Mouse (Mus musculus) cerebellum, postnatal 36 days (tissue): Measurements from ENCODE around the gene March1.
A peak's percentile ranks its signal among the peaks of the same experiment; 100 is the strongest.

ENCODE experiments used
- DNase-seq, 2 experiments: peaks; one replicate each; pipeline ENCODE4 v3.0.0; 2021 to 2022; ENCODE audit warnings: mixed read lengths in 2 of 2

The March1 gene

DNA sequence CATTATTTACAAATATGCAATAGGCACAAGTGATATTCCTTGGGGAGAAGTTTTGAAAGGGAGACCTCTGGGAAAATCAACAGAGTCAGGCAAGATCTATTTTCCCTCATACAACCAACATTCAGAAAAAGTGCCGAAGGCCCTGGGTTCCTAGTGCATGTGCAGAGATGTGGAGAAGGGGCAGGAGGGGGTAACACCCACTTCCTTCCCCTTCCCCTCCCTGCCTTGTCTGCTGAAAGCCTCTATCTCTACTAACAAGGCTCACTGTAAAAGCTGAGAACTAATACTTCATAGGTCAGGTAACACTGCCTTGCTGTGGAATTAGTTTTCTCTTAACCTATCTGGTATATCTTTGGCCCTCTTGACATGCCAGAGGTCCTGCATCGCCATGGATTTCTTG is 812.9 kb downstream of the March1 start:
- no peak for DNase-seq

DNA sequence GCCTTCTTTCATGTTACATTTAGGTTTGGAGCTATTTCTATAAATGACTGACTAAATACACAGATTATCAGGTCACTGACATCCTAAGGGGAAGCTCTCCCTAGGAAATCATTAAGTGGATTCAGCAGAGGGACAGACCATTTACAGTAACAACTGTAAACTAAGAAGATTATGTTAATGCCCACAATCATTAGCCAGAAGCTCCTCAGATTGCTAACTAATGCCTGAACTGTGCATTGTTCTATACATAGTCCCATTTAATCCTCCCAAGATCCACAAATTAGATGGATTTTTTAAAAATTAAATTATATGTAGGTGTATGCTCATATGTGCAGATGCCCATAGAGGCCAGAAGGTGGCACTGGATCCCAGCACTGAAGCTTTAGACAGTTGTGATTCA is 815.9 kb downstream of the March1 start:
- no peak for DNase-seq

DNA sequence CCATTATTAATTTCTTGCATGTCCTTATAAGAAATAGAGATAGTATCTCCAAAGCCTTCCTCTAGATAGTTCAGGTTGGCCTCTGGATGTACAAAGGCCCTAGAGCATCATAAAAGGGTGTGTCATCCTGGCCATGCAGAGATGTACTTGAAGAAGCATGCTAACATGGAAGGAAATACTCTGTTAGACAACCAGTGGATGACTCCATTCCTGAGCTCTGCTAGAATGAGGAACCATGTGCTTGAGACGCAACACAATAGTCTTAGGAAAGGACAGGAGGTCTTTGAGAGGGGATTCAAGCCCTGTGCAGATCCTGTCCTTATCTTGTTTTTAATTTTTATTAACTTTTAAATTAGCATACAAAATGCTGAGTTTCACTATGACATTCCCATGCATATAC is 819.1 kb downstream of the March1 start:
- no peak for DNase-seq

DNA sequence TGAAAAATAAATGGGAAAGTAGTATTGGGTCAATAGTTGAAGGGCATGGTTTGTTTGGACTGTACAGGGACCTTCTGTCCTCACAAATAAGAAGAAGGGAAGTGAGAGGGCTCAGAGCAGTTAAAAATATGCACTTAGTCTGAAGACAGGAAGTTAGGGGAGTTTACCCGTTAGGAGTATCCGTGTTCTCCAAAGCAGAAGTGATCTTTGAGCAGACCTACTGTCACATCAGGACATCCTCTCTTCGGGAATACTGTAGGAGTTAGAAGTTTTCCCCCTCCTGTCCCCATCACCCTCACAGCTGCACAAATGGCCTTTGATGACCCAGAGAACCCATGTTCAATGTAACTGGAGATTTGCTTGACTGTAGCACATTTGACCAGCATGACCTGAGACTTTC is 820.2 kb downstream of the March1 start:
- DNase-seq, result no peak

DNA sequence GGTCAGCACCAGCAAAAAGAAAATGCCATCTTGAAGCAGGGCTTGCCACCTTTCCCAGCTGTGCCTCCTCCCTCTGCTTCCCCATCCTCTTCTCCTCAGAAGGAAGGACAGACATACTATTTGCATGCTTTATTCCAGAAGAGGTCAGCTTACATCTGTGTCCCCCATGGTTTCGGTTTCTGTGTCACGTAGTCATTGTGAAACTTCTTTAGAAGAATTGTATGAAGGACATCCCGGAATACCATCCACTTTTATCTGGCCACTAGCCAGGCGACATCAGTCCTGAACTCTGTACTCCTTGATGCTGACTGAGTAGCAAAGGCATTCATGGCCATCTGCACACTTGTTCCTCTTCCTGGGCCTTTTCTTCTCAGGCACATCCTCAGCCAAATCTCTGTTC is 820.8 kb downstream of the March1 start:
- no peak for DNase-seq

DNA sequence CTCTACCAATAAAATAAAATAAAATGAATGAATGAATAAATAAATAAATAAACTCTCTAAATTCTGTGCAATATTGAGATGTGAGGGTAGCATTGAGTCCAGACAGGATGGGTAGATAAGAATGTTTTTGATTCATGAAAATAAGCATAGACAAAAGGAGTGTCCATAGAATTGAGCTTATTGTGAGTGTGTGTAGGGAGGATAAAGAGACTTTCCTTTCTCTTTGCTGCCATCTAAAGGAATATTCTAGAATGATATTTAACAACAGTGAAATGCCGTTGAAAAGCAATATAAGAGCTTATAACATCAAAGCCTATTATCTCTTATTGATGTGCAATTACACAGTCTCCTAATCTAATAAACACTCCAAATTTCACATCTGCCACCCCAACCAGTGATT is 823.4 kb downstream of the March1 start:
- no peak for DNase-seq

DNA sequence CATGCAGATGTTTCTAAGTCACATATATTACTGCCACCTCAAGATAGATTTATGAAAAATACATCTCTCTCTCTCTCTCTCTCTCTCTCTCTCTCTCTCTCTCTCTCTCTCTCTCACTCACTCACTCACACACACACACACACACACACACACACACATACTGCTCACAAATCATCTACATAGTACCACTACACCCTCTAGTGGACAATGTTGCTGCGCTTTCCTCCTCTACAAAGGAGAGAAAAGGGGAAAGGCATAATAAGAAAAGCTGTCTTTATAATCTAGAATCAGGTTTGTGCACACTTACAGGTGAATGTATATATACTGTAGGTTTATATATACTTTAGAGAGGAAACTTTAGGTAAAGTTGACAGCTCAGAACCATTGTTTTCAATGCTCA is 825.1 kb downstream of the March1 start:
- no peak for DNase-seq

DNA sequence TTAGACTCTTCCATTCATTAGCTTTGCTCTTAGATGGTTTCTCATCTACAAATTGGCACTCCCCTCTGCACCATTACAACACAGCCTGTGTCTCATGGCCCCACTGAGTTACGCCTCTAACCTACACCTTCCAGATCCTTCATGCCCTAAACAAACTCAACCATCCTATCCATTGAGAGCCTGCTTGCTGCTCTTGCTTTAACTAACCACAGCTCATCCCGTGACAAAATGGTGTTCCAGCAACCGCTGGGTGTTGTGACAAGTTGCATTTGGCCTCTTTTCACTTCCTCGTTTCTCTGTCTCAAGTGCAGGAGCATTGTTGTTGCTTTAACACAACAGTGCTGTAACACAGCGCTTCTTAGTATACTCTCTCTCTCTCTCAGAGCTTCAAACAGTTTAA is 826.4 kb downstream of the March1 start:
- no peak for DNase-seq

DNA sequence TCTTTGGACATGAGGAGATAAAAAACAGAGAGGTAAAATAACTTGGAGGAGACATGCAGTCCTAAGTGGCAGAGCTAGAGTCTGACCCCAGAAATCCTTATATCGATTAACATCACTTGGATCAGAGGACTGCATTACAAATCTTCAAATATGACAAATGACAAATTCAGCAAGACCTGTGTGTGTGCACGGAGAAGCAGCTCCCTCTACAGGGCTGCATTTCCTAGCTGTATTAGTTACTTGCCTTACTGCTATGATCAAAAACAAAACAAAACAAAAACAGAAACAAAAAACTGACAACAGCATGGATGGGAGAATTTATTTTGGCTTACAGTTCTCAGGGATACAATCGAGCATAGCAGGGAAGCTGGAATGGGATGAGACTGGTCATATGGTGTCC is 827.7 kb downstream of the March1 start:
- no peak for DNase-seq

DNA sequence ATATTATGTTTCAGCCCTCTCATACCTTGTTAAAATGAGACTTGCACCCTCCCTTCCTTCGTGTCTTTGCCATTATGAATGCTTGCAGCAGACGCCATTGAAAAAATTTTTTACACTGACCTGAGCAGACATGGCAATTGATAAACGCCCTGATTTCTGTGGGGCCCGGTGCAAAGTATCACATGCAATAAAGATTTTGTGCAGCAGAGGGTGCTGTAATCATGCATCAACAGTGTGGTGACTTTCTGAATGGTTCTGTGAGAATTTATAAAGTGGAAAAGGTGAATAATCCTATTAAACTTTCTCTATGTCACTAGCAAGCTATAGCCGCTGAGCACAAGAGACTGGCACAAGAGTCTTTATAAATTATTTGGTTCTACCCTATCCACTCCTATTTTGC is 833.0 kb downstream of the March1 start:
- peak; percentile 10 to 47 for DNase-seq

DNA sequence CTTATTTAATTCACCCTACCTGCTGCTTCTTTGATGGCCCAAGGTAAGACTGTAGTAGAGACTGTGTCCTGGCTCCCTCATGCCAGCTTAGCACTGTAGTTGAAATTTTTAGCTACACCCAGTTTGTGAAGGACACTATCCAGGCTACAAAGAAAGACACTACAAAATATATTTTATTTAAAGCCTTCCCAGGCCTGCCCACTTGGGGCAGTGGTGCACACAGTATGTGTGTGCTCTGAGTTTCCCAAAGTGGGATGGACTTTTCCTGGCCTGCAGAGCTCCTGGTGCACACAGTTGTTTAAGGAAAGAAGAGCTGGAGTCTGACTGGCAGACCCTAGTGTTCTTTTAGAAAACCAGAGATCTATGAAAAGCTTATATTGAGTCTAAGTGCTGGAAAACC is 839.4 kb downstream of the March1 start:
- DNase-seq, result no peak

DNA sequence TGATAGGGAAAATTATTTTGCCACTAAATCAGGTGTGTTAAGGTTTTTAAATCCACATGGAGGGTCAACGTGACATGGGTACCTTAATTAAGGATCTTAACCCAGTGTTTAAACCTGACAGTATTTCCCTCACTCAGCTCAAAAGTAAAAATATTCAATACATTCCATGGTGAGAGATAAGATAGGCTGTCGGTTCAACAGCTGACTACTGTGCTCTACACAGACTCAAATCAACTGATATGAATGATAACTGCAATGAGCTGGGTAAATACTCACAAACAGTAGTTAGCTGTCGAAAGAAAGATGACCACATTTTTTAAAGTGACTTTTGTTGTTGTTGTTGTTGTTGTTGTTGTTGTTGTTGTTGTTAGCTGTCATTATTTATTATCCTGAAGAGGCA is 852.1 kb downstream of the March1 start:
- DNase-seq, result no peak

DNA sequence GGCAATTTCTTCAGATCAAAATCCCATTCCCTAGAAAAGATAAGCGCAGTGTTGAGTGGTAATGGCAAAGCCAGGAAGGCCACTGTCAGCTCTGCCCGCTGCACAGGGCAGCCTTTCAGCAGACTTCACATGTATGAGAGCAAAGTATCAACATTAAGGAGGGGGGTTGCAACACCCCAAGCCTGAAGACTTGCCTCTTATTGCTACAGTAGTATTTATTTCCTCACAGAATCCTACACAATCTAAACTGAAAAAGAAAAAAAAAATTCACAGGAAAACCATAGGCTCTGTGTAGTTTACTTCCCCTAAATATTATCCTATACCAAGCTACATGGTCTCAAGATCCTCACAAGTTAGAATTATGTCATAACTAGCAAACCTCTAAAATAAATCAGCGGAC is 859.2 kb downstream of the March1 start:
- no peak for DNase-seq

DNA sequence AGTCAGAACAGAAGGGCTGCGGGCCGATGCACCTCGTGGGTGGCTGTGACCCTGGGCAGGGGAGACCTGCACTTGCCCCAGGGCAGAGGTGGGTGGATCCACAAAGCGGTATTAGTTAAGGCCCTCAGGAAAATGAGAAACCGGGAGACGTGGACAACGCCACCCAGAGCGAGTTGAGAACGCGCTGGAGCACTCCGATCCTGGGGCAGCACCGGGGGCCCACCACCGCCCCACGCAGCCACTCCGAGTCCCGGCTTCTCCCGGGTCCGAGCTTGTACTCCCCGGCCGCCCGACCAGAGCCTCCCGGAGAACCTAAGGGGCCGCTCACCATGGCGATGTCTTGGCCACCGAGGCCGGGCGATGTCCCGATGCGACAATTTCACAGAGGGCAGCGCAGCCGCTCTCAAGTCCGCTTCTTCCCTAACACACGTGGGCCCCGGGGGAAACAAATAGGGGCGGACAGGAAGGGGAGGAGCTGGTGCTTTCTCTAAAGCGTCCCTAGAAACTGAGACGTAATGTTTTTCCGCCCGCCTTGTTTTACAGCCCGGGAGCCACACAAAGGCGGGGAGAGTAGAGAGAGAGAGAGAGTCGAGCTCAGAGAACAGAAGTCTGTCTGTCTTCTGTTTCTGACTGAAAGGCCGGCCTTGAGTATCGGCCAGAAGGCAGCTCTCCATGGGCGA is 868.5 kb downstream of the March1 start, which contains the start of gene Tma16:
Gene Tma16 (minus strand): TSS at position 447 of the 680 bp plus-strand sequence.
- DNase-seq, result peak; percentile 77 to 85

DNA sequence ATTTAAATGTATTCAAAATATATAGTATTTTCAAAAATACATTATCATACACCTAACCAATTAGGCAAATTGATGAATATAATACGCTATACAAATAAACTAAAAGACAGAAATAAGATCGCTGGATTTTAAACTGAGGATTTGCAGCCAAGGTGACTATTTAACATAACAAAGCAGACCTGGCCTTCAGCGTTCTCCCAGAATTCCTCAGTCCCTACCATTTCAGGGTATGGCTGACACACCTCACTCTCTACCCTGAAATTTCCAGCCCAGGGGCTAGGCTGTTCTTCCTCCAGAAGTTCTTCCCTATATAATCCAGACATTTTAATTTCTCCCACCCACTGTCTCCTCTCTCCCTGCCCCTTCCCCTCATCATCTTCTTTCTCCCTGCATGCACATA is 870.9 kb downstream of the March1 start:
- no peak for DNase-seq

DNA sequence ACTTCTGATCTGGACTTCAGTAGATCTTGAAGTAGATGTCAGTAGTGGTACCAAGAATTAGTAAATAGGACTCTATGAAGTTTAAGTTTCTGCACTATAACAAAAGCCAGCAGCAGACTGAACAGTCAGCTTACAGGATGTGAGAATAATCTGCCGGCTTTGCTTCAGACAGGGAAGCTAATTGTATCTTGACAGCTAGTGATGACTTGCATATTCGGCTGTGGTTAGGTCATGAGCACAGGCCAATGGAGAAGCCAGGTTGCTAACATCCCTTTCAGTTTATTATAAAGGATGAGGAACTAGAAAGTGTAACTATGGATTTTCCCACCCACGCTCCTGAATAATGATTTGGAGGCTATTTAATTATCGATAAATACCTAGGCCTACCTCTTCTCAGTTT is 872.9 kb downstream of the March1 start:
- no peak for DNase-seq

DNA sequence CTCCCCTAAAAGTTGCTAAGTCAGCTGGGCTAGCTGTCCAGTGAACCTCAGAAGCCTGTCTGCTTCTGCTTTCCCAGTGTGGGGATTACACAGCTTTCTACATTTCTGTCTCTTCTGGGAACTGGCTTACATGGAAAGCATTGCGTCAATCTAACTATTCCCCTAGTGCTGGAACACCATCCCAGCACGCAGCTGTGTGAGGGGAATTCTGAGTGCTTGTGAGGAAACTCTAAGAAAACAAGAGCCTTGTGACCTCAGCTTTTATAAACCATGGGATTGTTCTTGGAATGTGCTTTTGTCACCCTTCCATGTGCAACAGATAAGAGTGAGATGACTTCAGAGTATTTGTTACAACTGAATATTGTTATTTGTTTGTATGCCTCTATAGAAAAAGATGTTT is 876.8 kb downstream of the March1 start:
- DNase-seq, result no peak

DNA sequence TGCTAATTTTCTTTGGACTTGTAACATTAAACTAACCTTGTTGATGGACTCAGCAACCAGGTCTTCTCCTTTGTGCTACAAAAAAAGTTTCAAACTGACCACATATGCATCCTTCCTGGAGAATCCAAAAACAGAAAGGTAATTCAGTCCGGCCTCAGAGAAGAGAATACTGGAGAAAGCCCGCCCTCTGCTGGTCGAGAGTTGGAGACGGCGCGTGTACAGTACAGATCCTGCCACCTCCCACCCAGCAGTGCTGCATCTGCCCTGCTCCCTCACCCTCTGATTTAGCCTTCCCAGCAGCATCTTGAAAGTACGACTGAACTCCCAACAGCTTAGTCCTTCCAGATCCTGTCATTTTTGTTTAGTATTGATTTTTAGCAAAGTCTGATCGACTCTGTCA is 878.0 kb downstream of the March1 start:
- peak; percentile 70 to 74 for DNase-seq

DNA sequence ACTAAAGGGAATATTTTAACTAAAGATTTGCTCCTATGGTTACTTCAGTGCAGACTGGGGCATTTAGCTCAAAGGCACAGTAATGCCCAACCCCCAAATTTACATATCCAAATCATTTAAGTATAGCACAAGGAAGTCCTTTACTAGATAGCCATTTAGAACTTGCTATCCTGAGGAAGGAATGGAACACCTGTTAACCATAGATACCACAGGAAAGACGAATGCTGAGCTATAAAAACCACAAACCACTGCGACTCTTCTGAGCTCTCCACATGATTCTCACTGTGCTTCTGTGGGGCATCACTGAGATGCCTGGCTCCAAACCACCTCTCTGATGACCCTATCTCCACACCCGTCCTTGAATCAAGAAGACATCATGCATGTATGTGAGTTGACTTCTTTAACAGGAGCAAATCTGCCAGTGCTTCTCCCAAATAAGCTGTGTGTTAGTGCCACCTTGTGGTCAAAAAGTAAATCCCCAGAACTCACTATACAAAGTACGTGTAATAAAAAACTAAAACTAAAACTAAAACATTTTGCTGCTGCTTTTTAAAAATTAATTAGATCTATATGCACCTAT is 879.4 kb downstream of the March1 start:
- DNase-seq, result peak in 1 of 2 experiments; percentile 19

DNA sequence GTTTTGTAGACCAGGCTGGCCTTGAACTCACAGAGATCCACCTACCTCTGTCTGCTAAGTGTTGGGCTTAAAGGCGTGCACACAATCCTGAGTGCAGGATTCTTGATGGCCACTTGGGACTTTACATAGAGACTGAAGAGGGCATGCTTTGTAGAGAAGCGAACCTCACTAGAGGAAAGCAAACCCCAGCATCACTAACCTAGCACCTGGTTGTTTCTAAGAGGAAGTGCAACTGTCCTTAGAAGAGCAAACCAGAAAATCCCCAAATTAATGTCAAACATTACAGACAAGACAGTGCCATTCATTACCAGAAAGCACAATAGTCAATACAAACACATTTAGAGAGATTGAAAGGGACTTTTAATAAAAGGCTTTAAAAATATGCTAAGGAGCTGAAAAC is 885.7 kb downstream of the March1 start:
- no peak for DNase-seq

DNA sequence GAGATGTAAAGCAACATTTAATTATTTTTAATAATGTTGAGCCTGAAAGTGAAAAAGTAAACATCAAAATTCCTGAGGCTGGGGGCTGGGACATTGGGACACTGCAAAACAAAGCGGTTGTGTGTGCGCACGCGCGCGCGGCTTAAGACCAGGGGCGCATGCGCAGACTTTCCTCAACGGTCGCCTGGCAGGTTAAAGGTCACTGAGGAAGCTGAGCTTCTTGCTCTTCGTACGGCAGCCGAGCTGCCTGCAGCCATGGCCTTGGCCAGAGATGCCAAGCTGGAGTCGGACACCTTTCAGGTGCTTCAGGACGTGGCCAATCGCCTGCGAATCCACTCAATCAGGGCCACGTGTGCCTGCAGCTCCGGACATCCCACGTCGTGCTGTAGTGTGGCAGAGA is 893.8 kb downstream of the March1 start, which contains the start of gene Tktl2:
Gene Tktl2 (plus strand): TSS at position 220 of the 400 bp plus-strand sequence.
- DNase-seq, result no peak

DNA sequence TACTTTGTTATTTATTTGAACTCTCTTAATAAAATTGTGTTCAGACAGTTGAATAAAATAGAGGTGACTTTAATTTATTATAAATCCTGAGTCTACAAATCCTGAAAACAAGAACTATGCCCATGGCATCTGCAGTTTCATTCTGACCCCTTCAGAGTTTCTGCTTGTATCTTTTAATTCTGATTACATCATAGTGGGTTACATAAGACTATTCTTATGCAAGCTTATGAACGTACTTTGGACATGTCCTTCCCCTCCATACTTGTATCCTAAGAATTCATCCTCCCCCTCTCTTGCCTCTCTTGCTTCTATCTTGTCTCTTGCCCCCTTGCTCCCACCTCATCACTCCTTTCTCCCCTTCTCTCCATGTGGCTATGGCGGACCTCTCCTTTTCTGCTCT is 901.4 kb downstream of the March1 start:
- DNase-seq, result no peak

DNA sequence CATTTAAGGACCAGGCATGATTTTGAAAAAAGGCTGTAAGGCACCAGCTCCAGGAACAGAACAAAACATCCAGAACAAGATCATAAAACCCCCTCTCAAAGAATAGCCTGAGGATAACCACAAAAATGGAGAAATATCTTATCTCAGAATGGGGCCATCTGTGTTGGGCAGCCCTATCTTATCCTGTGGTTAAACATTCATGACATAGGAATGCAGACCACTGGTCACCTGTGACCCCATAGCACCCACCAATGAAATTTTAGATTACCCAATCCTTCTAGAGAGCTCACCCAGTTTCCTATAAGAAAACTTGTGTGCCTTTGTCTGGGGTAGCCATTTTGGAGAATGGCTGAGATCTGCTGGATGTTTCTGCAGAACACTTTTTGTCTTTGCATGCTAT is 902.9 kb downstream of the March1 start:
- DNase-seq, result no peak
